Comparison of ENCODE assay signal across 29 mouse cellular contexts in the genomic region with DNA sequence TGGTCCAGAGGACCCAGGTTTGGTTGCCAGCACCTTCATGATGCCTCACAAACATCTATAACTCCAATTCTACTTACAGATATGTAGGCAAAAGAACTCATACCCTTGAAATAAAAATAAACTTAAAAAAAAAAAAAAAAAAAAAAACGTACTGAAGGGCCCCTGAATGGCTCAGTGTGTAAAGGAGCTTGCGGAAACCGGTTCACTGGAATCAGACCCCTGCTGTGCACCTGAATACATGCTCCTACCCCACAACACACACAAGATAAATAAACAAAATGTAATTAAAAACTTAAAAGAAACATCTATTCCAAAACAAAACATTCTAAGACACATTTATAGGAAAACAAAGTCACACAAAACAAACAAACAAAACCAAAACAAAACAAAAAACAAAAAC. TPM values are rescaled to one million over a fixed set of nuclear protein-coding genes. Genes with fewer than 3 reads are reported as not detected.
"Had no signal": no experiment of that assay in that cellular context is flagged by ENCODE, and none has a peak within 500 bp of the region (broad histone marks: within the 10 kb centered on the region; RNA-seq: fewer than 3 reads in every experiment).

No protein-coding gene starts in this region.

- H3K36me3 ChIP-seq: embryonic facial prominence, embryonic 10.5 days; embryonic facial prominence, embryonic 12.5 days; embryonic facial prominence, embryonic 13.5 days; embryonic facial prominence, embryonic 15.5 days; forebrain, embryonic 10.5 days; forebrain, embryonic 12.5 days; forebrain, embryonic 15.5 days; heart, embryonic 10.5 days had no signal

- H3K4me3 ChIP-seq: embryonic facial prominence, embryonic 10.5 days; embryonic facial prominence, embryonic 12.5 days; embryonic facial prominence, embryonic 13.5 days; embryonic facial prominence, embryonic 15.5 days; erythroblast, embryonic 14.5 days; forebrain, embryonic 10.5 days; forebrain, embryonic 12.5 days; forebrain, embryonic 13.5 days; forebrain, embryonic 15.5 days; gastrocnemius, adult 2 months; heart, adult 2 months; heart, embryonic 10.5 days had no signal

- H3K4me1 ChIP-seq: embryonic facial prominence, embryonic 10.5 days; embryonic facial prominence, embryonic 12.5 days; embryonic facial prominence, embryonic 13.5 days; embryonic facial prominence, embryonic 15.5 days; forebrain, embryonic 10.5 days; forebrain, embryonic 12.5 days; forebrain, embryonic 13.5 days; forebrain, embryonic 15.5 days; heart, embryonic 10.5 days had no signal

- DNase-seq: cerebellum, postnatal 14 days; cerebellum, postnatal 25 days; cerebellum, postnatal 36 days; embryo, embryonic 11 days; forebrain, postnatal 0 days; gastrocnemius, adult 2 months; gastrocnemius, postnatal 10 days; gastrocnemius, postnatal 14 days; gastrocnemius, postnatal 25 days; gastrocnemius, postnatal 36 days; heart, adult 11 months; heart, adult 18-20 months; heart, adult 2 months had no signal

- H3K9me3 ChIP-seq: embryonic facial prominence, embryonic 13.5 days; embryonic facial prominence, embryonic 15.5 days; forebrain, embryonic 15.5 days had no signal

- H3K9ac ChIP-seq: embryonic facial prominence, embryonic 12.5 days; embryonic facial prominence, embryonic 13.5 days; embryonic facial prominence, embryonic 15.5 days; forebrain, embryonic 12.5 days; forebrain, embryonic 13.5 days; forebrain, embryonic 15.5 days; forebrain, postnatal 0 days had no signal

- H3K27ac ChIP-seq: embryonic facial prominence, embryonic 10.5 days; embryonic facial prominence, embryonic 12.5 days; embryonic facial prominence, embryonic 13.5 days; embryonic facial prominence, embryonic 15.5 days; forebrain, embryonic 10.5 days; forebrain, embryonic 12.5 days; forebrain, embryonic 13.5 days; forebrain, embryonic 15.5 days; gastrocnemius, adult 2 months; heart, adult 2 months; heart, embryonic 10.5 days had no signal

RNA-seq across cellular contexts. Expression of gene Zscan5b, which starts 1.9 kb away (rescaled TPM):
- total RNA-seq: common myeloid progenitor, adult 5-6 weeks; forebrain, postnatal 0 days; gastrocnemius, adult 18-20 months; gastrocnemius, adult 2 months; gastrocnemius, adult 8-10 months; gastrocnemius, postnatal 10 days; gastrocnemius, postnatal 14 days; gastrocnemius, postnatal 25 days; gastrocnemius, postnatal 36 days; gastrocnemius, postnatal 4 days; granulocyte monocyte progenitor cell, adult 5-6 weeks; heart, adult 18-20 months; heart, adult 2 months; heart, adult 8-10 months had no signal

RNA-seq across cellular contexts. Expression of gene Galp, which starts 23.3 kb away (rescaled TPM):
- total RNA-seq: common myeloid progenitor, adult 5-6 weeks; forebrain, postnatal 0 days; gastrocnemius, adult 18-20 months; gastrocnemius, adult 2 months; gastrocnemius, adult 8-10 months; gastrocnemius, postnatal 10 days; gastrocnemius, postnatal 14 days; gastrocnemius, postnatal 25 days; gastrocnemius, postnatal 36 days; gastrocnemius, postnatal 4 days; granulocyte monocyte progenitor cell, adult 5-6 weeks; heart, adult 18-20 months; heart, adult 2 months; heart, adult 8-10 months had no signal

RNA-seq across cellular contexts. Expression of gene Epp13, which starts 32.4 kb away (rescaled TPM):
- total RNA-seq: common myeloid progenitor, adult 5-6 weeks; forebrain, postnatal 0 days; gastrocnemius, adult 18-20 months; gastrocnemius, adult 2 months; gastrocnemius, adult 8-10 months; gastrocnemius, postnatal 10 days; gastrocnemius, postnatal 14 days; gastrocnemius, postnatal 25 days; gastrocnemius, postnatal 36 days; gastrocnemius, postnatal 4 days; granulocyte monocyte progenitor cell, adult 5-6 weeks; heart, adult 18-20 months; heart, adult 2 months; heart, adult 8-10 months had no signal
